Mouse (Mus musculus): ENCODE results near the gene Gm11938.

DNA sequence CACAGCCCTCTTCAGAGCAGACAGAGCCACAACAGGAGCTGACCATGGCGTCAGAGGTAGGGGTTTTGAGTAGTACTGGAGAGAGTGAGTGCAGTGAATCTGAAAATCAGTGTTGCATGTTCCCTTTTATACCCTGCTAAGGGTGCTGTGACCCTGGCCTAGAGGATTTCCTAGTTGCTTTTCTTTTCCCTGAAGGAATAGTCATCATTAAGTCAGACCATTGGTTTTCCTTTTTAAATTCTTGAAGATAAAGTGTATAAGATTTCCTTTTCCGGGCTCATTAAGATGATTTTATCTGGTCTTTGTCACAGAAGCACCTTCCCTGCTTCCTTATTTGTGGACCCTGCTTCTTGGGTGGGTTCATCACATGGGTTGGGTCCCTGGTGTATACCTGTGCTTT is 47.0 kb upstream of the Gm11938 start, which contains the start of gene Gm11555:
- TF ChIP-seq POLR2A (IDR thresholded peaks at IDR 0.05; ENCODE audit: low read depth, low read length) (no peak), CTCF (IDR thresholded peaks at IDR 0.05; ENCODE audit: borderline replicate concordance, insufficient read depth, low read length) (no peak)
